Mouse (Mus musculus) megakaryocyte, embryonic 14.5 days (primary cell): ENCODE measurements around the gene Znrf1.

ENCODE experiments used
- FLI1 ChIP-seq: IDR thresholded peaks from 2 replicates; pipeline ENCODE4 v1.6.1; 2012; ENCODE audit warnings: low read length, inconsistent platforms, mixed read lengths
- GATA1 ChIP-seq: IDR thresholded peaks from 3 replicates; pipeline ENCODE4 v1.6.1; 2012; ENCODE audit warnings: mixed read lengths, low read length, inconsistent platforms, borderline replicate concordance

DNA sequence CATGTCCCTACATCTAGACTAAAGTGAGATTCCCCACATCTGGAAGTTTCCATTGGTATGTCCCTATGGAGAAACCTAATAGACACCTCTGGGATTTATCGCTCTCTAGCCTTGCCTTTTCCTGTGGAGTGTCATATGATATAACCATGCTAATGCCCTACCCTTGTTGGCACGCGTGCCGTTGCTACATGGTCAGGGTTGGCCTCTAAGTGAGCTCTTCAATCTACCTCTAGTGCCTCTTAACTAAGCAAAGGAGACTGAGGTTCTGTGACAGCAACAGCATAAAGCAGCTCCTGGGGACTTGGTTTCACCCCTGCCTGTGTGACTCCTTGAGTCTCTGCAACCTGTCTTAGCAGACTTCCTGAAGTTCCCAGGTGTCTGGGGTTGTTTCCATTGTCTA is 82.4 kb downstream of the Znrf1 start:
- TF ChIP-seq FLI1 (no peak), GATA1 (no peak)
